Mouse (Mus musculus) embryonic facial prominence, embryonic 12.5 days (tissue): ENCODE results near the gene Zfp78. TPM values are rescaled to one million over a fixed set of nuclear protein-coding genes. Genes with fewer than 3 reads are reported as not detected.

ENCODE experiments used
- ATAC-seq: fragments of 200-750 bp; cut with Nextera tagmentation; 2 replicates; pipeline ENCODE4 v1.8.0; 2017; ENCODE audit not compliant: insufficient number of reproducible peaks, insufficient read depth, low FRiP score, low TSS enrichment
- H3K27ac ChIP-seq: fragments of 300-500 bp; sonication (generic); 2 replicates; pipeline ENCODE4 v1.5.1; 2016; ENCODE audit warnings: mild to moderate bottlenecking
- H3K27me3 ChIP-seq: fragments of 300-500 bp; sonication (generic); 2 replicates; pipeline ENCODE4 v1.6.1; 2016; ENCODE audit warnings: mild to moderate bottlenecking, moderate library complexity
- H3K36me3 ChIP-seq: fragments of 300-500 bp; sonication (generic); 2 replicates; pipeline ENCODE4 v1.6.1; 2016; ENCODE audit warnings: mild to moderate bottlenecking
- H3K4me1 ChIP-seq: fragments of 300-500 bp; sonication (generic); 2 replicates; pipeline ENCODE4 v1.6.1; 2016
- H3K4me2 ChIP-seq: fragments of 300-500 bp; sonication (generic); replicated peaks from 2 replicates; pipeline ENCODE4 v1.6.1; 2016; ENCODE audit warnings: mild to moderate bottlenecking, moderate library complexity
- H3K4me3 ChIP-seq: fragments of 300-500 bp; sonication (generic); 2 replicates; pipeline ENCODE4 v1.5.1; 2016; ENCODE audit warnings: mild to moderate bottlenecking
- H3K9ac ChIP-seq: fragments of 300-500 bp; sonication (generic); 2 replicates; pipeline ENCODE4 v1.6.1; 2016; ENCODE audit warnings: mild to moderate bottlenecking, moderate library complexity
- H3K9me3 ChIP-seq: fragments of 300-500 bp; sonication (generic); 2 replicates; pipeline ENCODE4 v1.6.1; 2016; ENCODE audit warnings: mild to moderate bottlenecking, moderate library complexity
- WGBS: fragments of 180-500 bp; shearing (Covaris S2); methylation state at CpG from one replicate; pipeline ENCODE4 v1.1.7; 2016; 5-methylcytosine and 5-hydroxymethylcytosine counted together
- polyA plus RNA-seq: library from polyadenylated mRNA; unstranded; fragments of >200 nt; fragmentation: Nextera tagmentation; extraction: Ambion mirVana; gene quantifications from 2 replicates; pipeline ENCODE4 v1.2.1, GENCODE M21; 2016

Zfp78 gene
- polyA plus RNA-seq: 2.7 and 2.8 TPM in 2 replicates

- Histone ChIP-seq H3K27ac (peak within 1 kb of the TSS; percentile 84), H3K27me3 (no peaks in the 10 kb centered on the region), H3K4me1 (0 out of 2 replicates have a peak, but pooled peaks cover 5% of the 10 kb centered on the region), H3K36me3 (no peaks in the 10 kb centered on the region), H3K9me3 (no peaks in the 10 kb centered on the region), H3K9ac (peak within 1 kb of the TSS; percentile 56), H3K4me2 (peak within 1 kb of the TSS; percentile 67), H3K4me3 (peak within 1 kb of the TSS; percentile 49)
- peak; percentile 85 for ATAC-seq
- under 1% methylated on average over 23 of the region's 23 CpGs for WGBS
Measured at GRCm38 (mm10) chr7:6363047-6363488, at the start of gene Zfp78. Gene Zfp78, plus strand, starts transcription at chr7:6363280.

GRCm38 (mm10) chr7:6330458-6331232 is 32.4 kb upstream of the Zfp78 start:
- peaks cover 11% of the 10 kb centered on the region; the same call in 1 of the 2 replicates for H3K36me3 ChIP-seq
- peak overlapping the region; percentile 88 for H3K27ac ChIP-seq
- H3K4me1 ChIP-seq: peaks cover 12% of the 10 kb centered on the region; the same call in 1 of the 2 replicates
- H3K4me2 ChIP-seq: peak overlapping the region; percentile 60
- H3K27me3 ChIP-seq: no peaks in the 10 kb centered on the region
- peak overlapping the region; percentile 81 for H3K9ac ChIP-seq
- H3K4me3 ChIP-seq: peak overlapping the region; percentile 57
- no peaks in the 10 kb centered on the region for H3K9me3 ChIP-seq
- peak; percentile 81 for ATAC-seq
- 17% methylated on average over 23 of the region's 23 CpGs for WGBS

GRCm38 (mm10) chr7:6331233-6331956 is 31.7 kb upstream of the Zfp78 start, which contains the start of gene Zfp583:
Gene Zfp583, minus strand, starts transcription at chr7:6331285.
- 6% methylated on average over 31 of the region's 31 CpGs for WGBS
- peak; percentile 94 for ATAC-seq
- H3K4me3 ChIP-seq: peak within 1 kb of the TSS; percentile 57
- no peaks in the 10 kb centered on the region for H3K27me3 ChIP-seq
- H3K36me3 ChIP-seq: peaks cover 8% of the 10 kb centered on the region; the same call in 1 of the 2 replicates
- peak within 1 kb of the TSS; percentile 81 for H3K9ac ChIP-seq
- H3K4me1 ChIP-seq: peaks cover 12% of the 10 kb centered on the region; the same call in 1 of the 2 replicates
- peak within 1 kb of the TSS; percentile 88 for H3K27ac ChIP-seq
- peak within 1 kb of the TSS; percentile 60 for H3K4me2 ChIP-seq
- no peaks in the 10 kb centered on the region for H3K9me3 ChIP-seq

GRCm38 (mm10) chr7:6339865-6340264 is 23.2 kb upstream of the Zfp78 start:
- H3K4me1 ChIP-seq: no peaks in the 10 kb centered on the region
- 78% methylated on average over 5 of the region's 5 CpGs for WGBS
- H3K9me3 ChIP-seq: 0 out of 2 replicates have a peak, but pooled peaks cover 4% of the 10 kb centered on the region
- H3K36me3 ChIP-seq: no peaks in the 10 kb centered on the region
- no peak overlapping the region for H3K4me3 ChIP-seq
- H3K4me2 ChIP-seq: no peak overlapping the region
- no peak overlapping the region for H3K9ac ChIP-seq
- no peak overlapping the region for H3K27ac ChIP-seq
- H3K27me3 ChIP-seq: no peaks in the 10 kb centered on the region
- ATAC-seq: no peak

- peak; percentile 90 for ATAC-seq
- Histone ChIP-seq H3K9ac (peak within 1 kb of the TSS; percentile 37; the same call in 1 of the 2 replicates), H3K27me3 (no peaks in the 10 kb centered on the region), H3K4me1 (no peaks in the 10 kb centered on the region), H3K4me3 (peak within 1 kb of the TSS; percentile 58), H3K36me3 (no peaks in the 10 kb centered on the region), H3K27ac (peak within 1 kb of the TSS; percentile 50; the same call in 1 of the 2 replicates), H3K9me3 (no peaks in the 10 kb centered on the region), H3K4me2 (peak within 1 kb of the TSS; percentile 46)
- WGBS: under 1% methylated on average over 26 of the region's 26 CpGs
Measured at GRCm38 (mm10) chr7:6343501-6344071, 19.5 kb upstream of the Zfp78 start, which contains the start of gene Gm3854. Gene Gm3854, plus strand, starts transcription at chr7:6343759.

GRCm38 (mm10) chr7:6344124-6344523 is 19.0 kb upstream of the Zfp78 start:
- H3K27me3 ChIP-seq: no peaks in the 10 kb centered on the region

GRCm38 (mm10) chr7:6358121-6358520 is 5.0 kb upstream of the Zfp78 start:
- no peak for ATAC-seq

More at GRCm38 (mm10) chr7:6344124-6344523, 19.0 kb upstream of the Zfp78 start:
- H3K4me1 ChIP-seq: no peaks in the 10 kb centered on the region
- no peak for ATAC-seq
- no peak overlapping the region for H3K27ac ChIP-seq
- H3K9ac ChIP-seq: peak overlapping the region; percentile 37; the same call in 1 of the 2 replicates
- 34% methylated on average over 10 of the region's 10 CpGs for WGBS
- H3K4me2 ChIP-seq: peak overlapping the region; percentile 46
- H3K36me3 ChIP-seq: no peaks in the 10 kb centered on the region
- no peaks in the 10 kb centered on the region for H3K9me3 ChIP-seq
- peak overlapping the region; percentile 58 for H3K4me3 ChIP-seq

GRCm38 (mm10) chr7:6358937-6359590 is 4.0 kb upstream of the Zfp78 start:
- H3K4me2 ChIP-seq: no peak overlapping the region
- no peaks in the 10 kb centered on the region for H3K36me3 ChIP-seq
- 54% methylated on average over 10 of the region's 10 CpGs for WGBS
- no peak for ATAC-seq
- H3K27me3 ChIP-seq: no peaks in the 10 kb centered on the region
- H3K9me3 ChIP-seq: no peaks in the 10 kb centered on the region
- H3K4me3 ChIP-seq: no peak overlapping the region
- no peak overlapping the region for H3K9ac ChIP-seq
- H3K27ac ChIP-seq: no peak overlapping the region
- H3K4me1 ChIP-seq: 0 out of 2 replicates have a peak, but pooled peaks cover 5% of the 10 kb centered on the region

More at GRCm38 (mm10) chr7:6358121-6358520, 5.0 kb upstream of the Zfp78 start:
- Histone ChIP-seq H3K4me2 (no peak overlapping the region), H3K4me1 (no peaks in the 10 kb centered on the region), H3K27me3 (no peaks in the 10 kb centered on the region), H3K36me3 (no peaks in the 10 kb centered on the region), H3K27ac (no peak overlapping the region), H3K9ac (no peak overlapping the region), H3K9me3 (no peaks in the 10 kb centered on the region), H3K4me3 (no peak overlapping the region)
- 60% methylated on average over 2 of the region's 2 CpGs for WGBS

- Histone ChIP-seq H3K4me2 (no peak overlapping the region), H3K27ac (no peak overlapping the region), H3K9ac (no peak overlapping the region), H3K27me3 (no peaks in the 10 kb centered on the region), H3K36me3 (no peaks in the 10 kb centered on the region), H3K9me3 (no peaks in the 10 kb centered on the region), H3K4me3 (no peak overlapping the region), H3K4me1 (0 out of 2 replicates have a peak, but pooled peaks cover 5% of the 10 kb centered on the region)
- WGBS: 17% methylated on average over 8 of the region's 9 CpGs
- no peak for ATAC-seq
Measured at GRCm38 (mm10) chr7:6360477-6361060, 2.5 kb upstream of the Zfp78 start.

- no peaks in the 10 kb centered on the region for H3K27me3 ChIP-seq
- 24% methylated on average over 7 of the region's 7 CpGs for WGBS
Measured at GRCm38 (mm10) chr7:6361756-6362155, 1.3 kb upstream of the Zfp78 start.

More at GRCm38 (mm10) chr7:6361756-6362155, 1.3 kb upstream of the Zfp78 start:
- 0 out of 2 replicates have a peak, but pooled peaks cover 5% of the 10 kb centered on the region for H3K4me1 ChIP-seq
- H3K4me2 ChIP-seq: peak overlapping the region; percentile 67
- peak overlapping the region; percentile 84 for H3K27ac ChIP-seq
- H3K9me3 ChIP-seq: no peaks in the 10 kb centered on the region
- peak overlapping the region; percentile 49 for H3K4me3 ChIP-seq
- ATAC-seq: no peak
- H3K9ac ChIP-seq: peak overlapping the region; percentile 43
- H3K36me3 ChIP-seq: no peaks in the 10 kb centered on the region
